Mouse (Mus musculus) bone marrow, adult 2 months (tissue): ENCODE measurements around the gene Cers5. TPM values are rescaled to one million over a fixed set of nuclear protein-coding genes. Genes with fewer than 3 reads are reported as not detected.

ENCODE experiments used
- H3K27ac ChIP-seq: fragments of 200-500 bp; 2 replicates; pipeline ENCODE4 v1.5.1; 2012; ENCODE audit warnings: low read depth, mild to moderate bottlenecking, control low read depth, inconsistent platforms, low read length; ENCODE audit not compliant: control insufficient read depth, poor library complexity, insufficient read depth
- H3K4me1 ChIP-seq: fragments of 200-500 bp; 2 replicates; pipeline ENCODE4 v1.6.1; 2011; ENCODE audit warnings: low read length; ENCODE audit not compliant: control insufficient read depth, insufficient read depth
- H3K4me3 ChIP-seq: fragments of 200-500 bp; replicated peaks from 2 replicates; pipeline ENCODE3; 2011; ENCODE audit warnings: mild to moderate bottlenecking, low read depth, low read length, control low read depth; ENCODE audit not compliant: control insufficient read depth
- CTCF ChIP-seq: fragments of 200-500 bp; IDR thresholded peaks from 2 replicates; pipeline ENCODE4 v1.5.1; 2011; ENCODE audit warnings: low read length, control low read depth; ENCODE audit not compliant: control insufficient read depth, insufficient read depth
- POLR2A ChIP-seq: fragments of 200-500 bp; IDR thresholded peaks from 2 replicates; pipeline ENCODE4 v1.6.1; 2011; ENCODE audit warnings: low read depth, mild to moderate bottlenecking, control low read depth, low read length, borderline replicate concordance; ENCODE audit not compliant: control insufficient read depth
- WGBS: fragments of 180-500 bp; shearing (Covaris S2); methylation state at CpG from one replicate; pipeline ENCODE4 v1.1.7; 2018; 5-methylcytosine and 5-hydroxymethylcytosine counted together
- polyA plus RNA-seq: library from polyadenylated mRNA; stranded (reverse); fragments of >200 nt; gene quantifications from 2 replicates; pipeline ENCODE4 v1.2.4, GENCODE M21; 2011; ENCODE audit warnings: low replicate concordance; ENCODE audit not compliant: missing spikeins, insufficient read depth, insufficient read length

Cers5 gene
- polyA plus RNA-seq, 1 experiment: 33.1 TPM

DNA sequence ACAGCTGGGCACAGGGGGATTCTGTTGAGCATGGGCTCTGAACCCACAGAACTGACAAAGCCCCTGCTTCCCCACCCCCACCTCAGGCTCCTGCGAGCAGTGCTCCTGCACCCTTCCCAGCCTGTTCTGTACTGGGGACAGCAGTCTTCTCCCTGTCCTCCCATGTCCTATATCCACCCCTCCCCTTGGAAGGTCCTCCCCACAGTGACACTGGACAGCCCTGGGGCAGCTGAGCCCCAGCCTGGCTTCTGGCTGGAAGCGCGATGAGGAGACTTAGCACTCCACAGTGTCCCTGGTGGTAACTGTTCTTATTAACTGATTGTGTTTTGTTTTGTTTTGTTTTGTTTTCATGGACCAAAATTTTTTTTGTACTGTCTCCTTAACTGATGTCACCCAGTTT, 59.1 kb downstream of the Cers5 start:
- 91% methylated on average over 3 of the region's 3 CpGs for WGBS
- Histone ChIP-seq H3K4me3 (no peak overlapping the region), H3K27ac (no peak overlapping the region), H3K4me1 (peaks cover 2% of the 10 kb centered on the region)
- TF ChIP-seq POLR2A: no peak
- no peak for TF ChIP-seq CTCF

- Histone ChIP-seq H3K4me3 (no peak overlapping the region), H3K27ac (no peak overlapping the region), H3K4me1 (peaks cover 2% of the 10 kb centered on the region)
- TF ChIP-seq CTCF: no peak
- no peak for TF ChIP-seq POLR2A
- 86% methylated on average over 13 of the region's 13 CpGs for WGBS
These were observed 59.8 kb downstream of the Cers5 start for GRCm38 (mm10) chr15:99712666-99713559.

DNA sequence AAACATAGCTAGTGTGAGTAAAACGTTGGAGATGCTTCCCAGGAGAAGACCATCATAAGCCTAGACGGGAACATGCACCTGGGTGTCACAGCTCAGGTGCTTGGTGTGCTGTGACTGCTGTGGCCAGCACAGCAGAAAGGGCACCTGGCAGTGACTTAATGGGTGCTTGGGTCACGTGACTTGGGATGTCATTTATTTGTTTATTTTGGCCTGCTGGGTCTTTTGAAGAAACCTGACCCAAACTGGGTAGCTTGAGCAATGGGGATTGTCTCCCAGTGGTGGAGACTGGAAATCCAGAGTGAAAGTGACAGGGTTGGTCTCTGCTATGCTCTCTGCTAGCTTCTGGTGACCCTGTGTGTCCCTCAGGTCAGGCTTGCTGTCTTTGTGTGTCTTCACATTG, 61.2 kb downstream of the Cers5 start:
- Histone ChIP-seq H3K4me3 (no peak overlapping the region), H3K27ac (no peak overlapping the region), H3K4me1 (peaks cover 2% of the 10 kb centered on the region)
- no peak for TF ChIP-seq CTCF
- no peak for TF ChIP-seq POLR2A
- 70% methylated on average over 3 of the region's 3 CpGs for WGBS

- no peak for TF ChIP-seq CTCF
- TF ChIP-seq POLR2A: no peak
- 87% methylated on average over 10 of the region's 10 CpGs for WGBS
These were observed 62.2 kb downstream of the Cers5 start for GRCm38 (mm10) chr15:99710221-99711190.

GRCm38 (mm10) chr15:99708176-99708575, 64.5 kb downstream of the Cers5 start:
- Histone ChIP-seq H3K4me1 (no peaks in the 10 kb centered on the region; the same call in 1 of the 2 replicates), H3K4me3 (no peak overlapping the region), H3K27ac (no peak overlapping the region)
- no peak for TF ChIP-seq CTCF
- WGBS: 90% methylated on average over 13 of the region's 13 CpGs

More at GRCm38 (mm10) chr15:99710221-99711190, 62.2 kb downstream of the Cers5 start:
- Histone ChIP-seq H3K4me3 (no peak overlapping the region), H3K27ac (no peak overlapping the region), H3K4me1 (no peaks in the 10 kb centered on the region; the same call in none of the 2 replicates)

DNA sequence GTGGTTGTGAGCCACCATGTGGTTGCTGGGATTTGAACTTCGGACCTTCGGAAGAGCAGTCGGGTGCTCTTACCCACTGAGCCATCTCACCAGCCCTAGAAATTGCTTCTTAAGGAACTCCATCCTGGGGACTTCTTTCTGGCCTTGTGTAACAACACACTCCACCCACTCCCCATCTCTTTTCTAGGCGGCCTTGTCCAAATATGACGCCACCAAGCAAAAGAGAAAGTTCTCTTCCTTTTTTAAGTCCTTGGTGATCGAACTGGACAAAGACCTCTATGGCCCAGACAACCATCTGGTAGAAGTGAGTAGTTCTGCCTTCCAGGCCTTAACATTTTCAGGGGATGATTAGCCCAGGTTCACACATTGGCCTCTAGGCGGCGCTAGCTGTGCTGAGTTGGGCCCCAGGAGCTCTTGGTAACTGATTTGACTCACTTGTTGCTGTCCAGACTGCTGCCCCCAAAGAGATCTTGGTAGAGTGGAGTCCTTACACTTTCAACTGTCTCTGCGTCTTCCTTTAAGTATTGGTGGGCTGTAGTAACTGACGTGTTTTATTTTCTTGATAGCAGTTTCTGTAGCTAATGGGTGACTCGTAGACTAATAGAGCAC, 67.1 kb downstream of the Cers5 start, which contains the start of gene Gm17349:
Gene Gm17349 (minus strand): TSS at position 51 of the 609 bp plus-strand sequence.
- no peak within 1 kb of the TSS for H3K4me3 ChIP-seq
- H3K27ac ChIP-seq: 0 out of 2 replicates have a peak within 1 kb of the TSS, but pooled peaks have one; percentile 20
- H3K4me1 ChIP-seq: no peaks in the 10 kb centered on the region; the same call in none of the 2 replicates
- WGBS: 60% methylated on average over 11 of the region's 11 CpGs
- no peak for TF ChIP-seq POLR2A
- TF ChIP-seq CTCF: peak; percentile 82

- TF ChIP-seq POLR2A (no peak), CTCF (no peak)
- Histone ChIP-seq H3K4me1 (no peaks in the 10 kb centered on the region; the same call in none of the 2 replicates), H3K27ac (0 out of 2 replicates have a peak overlapping the region, but pooled peaks have one; percentile 20), H3K4me3 (no peak overlapping the region)
- 79% methylated on average over 7 of the region's 7 CpGs for WGBS
These were observed 67.8 kb downstream of the Cers5 start for GRCm38 (mm10) chr15:99704881-99705280.
